Mouse (Mus musculus) monocyte, adult 2 months (primary cell): Measurements from ENCODE around the gene Tecpr2.

Experiments used
- DNase-seq, 2 experiments: peaks; one replicate each; pipeline ENCODE4 v3.0.0; 2022; ENCODE audit warnings: low spot score in 2 of 2, low read depth in 1 of 2

Gene Tecpr2

GRCm38 (mm10) chr12:110948082-110948909 is 59.2 kb downstream of the Tecpr2 start:
- no peak for DNase-seq

- DNase-seq, result no peak
Observed at GRCm38 (mm10) chr12:110948910-110949201, 59.8 kb downstream of the Tecpr2 start.

GRCm38 (mm10) chr12:110949410-110949809 is 60.3 kb downstream of the Tecpr2 start:
- DNase-seq, result no peak

GRCm38 (mm10) chr12:110950151-110950550 is 61.1 kb downstream of the Tecpr2 start:
- no peak for DNase-seq

- no peak for DNase-seq
Observed at GRCm38 (mm10) chr12:110951236-110951635, 62.2 kb downstream of the Tecpr2 start.

GRCm38 (mm10) chr12:110952628-110953385 is 63.7 kb downstream of the Tecpr2 start:
- DNase-seq, result no peak

- no peak for DNase-seq
Observed at GRCm38 (mm10) chr12:110953443-110953842, 64.4 kb downstream of the Tecpr2 start.

GRCm38 (mm10) chr12:110953900-110954299 is 64.8 kb downstream of the Tecpr2 start:
- no peak for DNase-seq

- DNase-seq, result no peak
Observed at GRCm38 (mm10) chr12:110954351-110954991, 65.4 kb downstream of the Tecpr2 start.

- no peak for DNase-seq
Observed at GRCm38 (mm10) chr12:110961973-110962372, 72.9 kb downstream of the Tecpr2 start.

GRCm38 (mm10) chr12:110965500-110965899 is 76.4 kb downstream of the Tecpr2 start:
- no peak for DNase-seq

- no peak for DNase-seq
Observed at GRCm38 (mm10) chr12:110966079-110966478, 77.0 kb downstream of the Tecpr2 start.

- no peak for DNase-seq
Observed at GRCm38 (mm10) chr12:110967146-110967545, 78.1 kb downstream of the Tecpr2 start.

- DNase-seq, result no peak
Observed at GRCm38 (mm10) chr12:110970408-110970807, 81.3 kb downstream of the Tecpr2 start.

GRCm38 (mm10) chr12:110971972-110972371 is 82.9 kb downstream of the Tecpr2 start:
- DNase-seq, result no peak

- DNase-seq, result no peak
Observed at GRCm38 (mm10) chr12:110973829-110974228, 84.8 kb downstream of the Tecpr2 start.

- DNase-seq, result no peak
Observed at GRCm38 (mm10) chr12:110974295-110974694, 85.2 kb downstream of the Tecpr2 start.

GRCm38 (mm10) chr12:110974726-110975125 is 85.7 kb downstream of the Tecpr2 start:
- DNase-seq, result peak in 1 of 2 experiments; percentile 19

- no peak for DNase-seq
Observed at GRCm38 (mm10) chr12:110975385-110975784, 86.3 kb downstream of the Tecpr2 start.

GRCm38 (mm10) chr12:110975838-110976468 is 86.9 kb downstream of the Tecpr2 start:
- DNase-seq, result no peak

- DNase-seq, result no peak
Observed at GRCm38 (mm10) chr12:110976589-110977344, 87.7 kb downstream of the Tecpr2 start.
